Mouse (Mus musculus) C2C12 (cell line): ENCODE measurements around the gene Zzz3.

Experiments
- CEBPB ChIP-seq: IDR thresholded peaks from one replicate; pipeline ENCODE4 v1.6.1; 2011; ENCODE audit warnings: low read depth, mild to moderate bottlenecking, control low read depth, moderate library complexity
- CTCF ChIP-seq: IDR thresholded peaks from one replicate; pipeline ENCODE4 v1.5.1; 2011; ENCODE audit not compliant: control insufficient read depth, insufficient read depth, insufficient read length
- MAX ChIP-seq: IDR thresholded peaks from one replicate; pipeline ENCODE4 v1.6.1; 2011; ENCODE audit warnings: mild to moderate bottlenecking, control low read depth
- USF1 ChIP-seq: IDR thresholded peaks from one replicate; pipeline ENCODE4 v1.6.1; 2011; ENCODE audit warnings: low read depth, mild to moderate bottlenecking, control low read depth, moderate library complexity

GRCm38 (mm10) chr3:152347227-152347626, 48.0 kb upstream of the Zzz3 start:
- TF ChIP-seq MAX (no peak), USF1 (no peak), CTCF (no peak), CEBPB (no peak)
